Mouse (Mus musculus): ENCODE measurements at regions not wholly inside any gene's neighbourhood (a gene's known extent, or its start where the extent isn't known, plus 50 kb on each side); places are given as distances from the start of the nearest gene placed in this dataset.

DNA sequence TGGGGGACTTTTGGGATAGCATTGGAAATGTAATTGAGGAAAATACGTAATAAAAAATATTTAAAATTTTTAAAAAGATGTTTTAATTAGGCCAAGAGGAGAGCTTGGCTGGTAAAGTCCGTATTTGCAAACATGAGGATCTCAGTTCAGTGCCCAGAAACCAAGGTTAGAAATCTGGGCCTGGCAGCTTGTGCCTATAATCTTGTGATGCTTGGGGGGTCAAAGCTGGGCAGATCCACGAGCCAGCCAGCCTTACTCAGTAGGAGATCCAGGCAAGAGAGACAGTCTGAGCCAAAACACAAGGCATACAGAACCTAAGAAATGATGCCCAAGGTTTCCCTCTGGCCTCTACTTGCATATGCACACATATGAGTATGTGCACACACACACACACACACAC is 54.1 kb upstream of the Cxadr start:
- no peaks in the 10 kb centered on the region for H3K4me1 ChIP-seq
- H3K27me3 ChIP-seq (replicated peaks) = no peaks in the 10 kb centered on the region
- H3K9ac ChIP-seq = no peak overlapping the region
- H3K4me2 ChIP-seq = no peak overlapping the region
- 72% methylated on average over 3 of the region's 3 CpGs for WGBS
- no peak overlapping the region for H3K27ac ChIP-seq
- ATAC-seq (replicated peaks) = no peak
- no peak overlapping the region for H3K4me3 ChIP-seq
- no peaks in the 10 kb centered on the region for H3K36me3 ChIP-seq (replicated peaks)
- H3K9me3 ChIP-seq = no peaks in the 10 kb centered on the region

DNA sequence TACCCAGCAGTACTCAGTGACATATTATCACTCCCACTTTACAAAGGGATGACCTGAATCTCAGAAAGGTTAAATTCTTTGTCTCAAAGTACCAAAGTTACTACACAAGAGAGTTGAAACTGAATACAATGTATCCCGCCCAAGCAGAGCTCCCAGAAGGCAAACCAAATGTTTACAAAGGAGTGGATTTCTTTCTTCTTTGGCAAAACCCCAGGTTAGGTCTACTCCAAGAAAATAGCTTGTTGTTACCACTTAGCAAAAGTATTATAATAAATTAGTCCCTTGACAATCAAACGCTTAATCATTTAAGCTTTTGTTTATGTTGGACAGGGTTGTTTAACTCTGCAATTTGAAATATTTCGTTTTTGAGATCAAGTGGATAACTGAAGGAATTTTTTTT is 58.6 kb upstream of the Cxadr start:
- WGBS = 83% methylated on average over 3 of the region's 3 CpGs
- no peak for ATAC-seq (replicated peaks)
- no peak overlapping the region for H3K4me3 ChIP-seq
- H3K9me3 ChIP-seq = no peaks in the 10 kb centered on the region
- peaks cover 7% of the 10 kb centered on the region; the same call in 1 of the 2 replicates for H3K4me1 ChIP-seq
- H3K27ac ChIP-seq = no peak overlapping the region
- no peaks in the 10 kb centered on the region for H3K27me3 ChIP-seq (replicated peaks)
- H3K36me3 ChIP-seq (replicated peaks) = no peaks in the 10 kb centered on the region
- H3K9ac ChIP-seq = no peak overlapping the region
- no peak overlapping the region for H3K4me2 ChIP-seq

DNA sequence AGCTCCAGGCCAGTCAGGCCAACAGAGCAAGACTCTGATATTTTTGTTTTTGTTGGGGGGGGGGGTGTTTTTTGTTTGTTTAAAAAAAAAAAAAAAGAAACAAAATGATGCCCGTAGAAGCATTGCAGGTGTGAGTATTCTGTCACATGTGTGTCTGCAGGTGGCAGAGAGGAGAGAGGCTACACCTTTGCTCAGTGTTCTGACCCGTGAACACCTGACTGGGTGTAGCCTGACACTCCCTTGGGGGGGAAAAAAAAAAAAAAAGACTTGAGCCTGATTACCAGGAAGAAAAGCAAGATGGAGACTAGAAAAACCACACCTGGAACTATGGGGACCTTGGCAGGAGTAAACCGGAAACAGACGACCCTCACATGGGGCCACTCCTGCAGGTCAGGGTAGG is 61.1 kb upstream of the Cxadr start:
- WGBS = 85% methylated on average over 4 of the region's 4 CpGs
- ATAC-seq (replicated peaks) = no peak
- H3K27ac ChIP-seq = no peak overlapping the region
- peaks cover 15% of the 10 kb centered on the region for H3K4me1 ChIP-seq
- H3K27me3 ChIP-seq (replicated peaks) = no peaks in the 10 kb centered on the region
- H3K4me2 ChIP-seq = no peak overlapping the region
- H3K4me3 ChIP-seq = no peak overlapping the region
- H3K9ac ChIP-seq = no peak overlapping the region
- H3K36me3 ChIP-seq (replicated peaks) = no peaks in the 10 kb centered on the region
- H3K9me3 ChIP-seq = no peaks in the 10 kb centered on the region

DNA sequence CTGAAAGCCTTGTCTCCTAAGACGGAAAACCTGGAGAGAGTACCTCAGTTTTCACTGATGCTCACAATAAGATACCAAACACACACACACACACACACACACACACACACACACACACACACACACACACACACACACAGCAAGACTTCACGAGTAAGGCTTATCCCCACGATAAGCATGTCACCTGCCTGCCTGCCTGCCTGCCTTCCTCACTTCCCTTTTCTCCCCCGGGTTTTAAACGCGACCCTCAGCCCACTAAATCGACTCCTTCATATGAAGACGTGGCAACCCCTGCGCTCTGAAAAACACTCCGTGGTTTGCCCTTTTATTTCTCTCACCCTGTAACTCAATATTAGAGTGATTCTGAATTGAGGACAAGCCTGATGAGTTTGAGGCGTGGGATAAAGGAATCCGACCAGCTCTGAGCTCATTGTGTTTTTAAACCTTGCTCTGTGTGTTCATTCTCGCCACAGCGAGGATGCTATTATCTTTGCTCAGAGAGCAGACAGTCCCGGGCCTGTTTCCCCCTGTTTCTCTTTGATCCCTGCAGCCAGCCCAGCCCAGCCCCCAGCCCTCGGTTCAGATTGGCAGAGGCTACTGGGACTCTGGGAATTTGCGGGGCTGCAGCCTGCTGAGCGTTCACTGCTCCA is 63.1 kb upstream of the Cxadr start:
- H3K36me3 ChIP-seq (replicated peaks) = no peaks in the 10 kb centered on the region
- peak overlapping the region; percentile 46 for H3K9ac ChIP-seq
- ATAC-seq (replicated peaks) = peak; percentile 87
- H3K27ac ChIP-seq = peak overlapping the region; percentile 93
- H3K4me3 ChIP-seq = peak overlapping the region; percentile 42
- under 1% methylated on average over 18 of the region's 18 CpGs for whole genome bisulfite sequencing
- H3K4me1 ChIP-seq = peaks cover 15% of the 10 kb centered on the region
- H3K9me3 ChIP-seq = no peaks in the 10 kb centered on the region
- H3K27me3 ChIP-seq (replicated peaks) = no peaks in the 10 kb centered on the region
- H3K4me2 ChIP-seq = peak overlapping the region; percentile 72

DNA sequence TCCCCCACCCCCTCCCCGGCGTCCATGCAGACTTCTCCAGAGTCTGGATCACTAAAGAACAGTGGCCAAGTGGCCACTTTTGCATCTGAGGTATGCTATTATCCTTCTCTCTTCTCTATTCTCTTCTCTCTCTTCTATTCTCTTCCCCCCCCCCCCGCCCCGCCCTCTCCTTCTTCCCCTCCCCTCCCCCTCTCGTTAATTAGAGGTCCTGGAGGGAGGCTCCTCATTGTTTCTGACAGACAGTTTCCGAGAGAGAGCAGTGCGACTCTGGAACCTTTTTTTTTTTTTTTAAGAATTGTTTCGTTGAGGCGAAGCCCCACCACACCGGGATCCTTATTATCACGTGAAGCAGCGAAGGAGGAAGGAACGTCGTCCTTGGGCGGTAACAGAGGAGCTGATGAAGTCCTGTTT is 63.6 kb upstream of the Cxadr start:
- ATAC-seq (replicated peaks) = peak; percentile 75
- Histone ChIP-seq H3K4me2 (peak overlapping the region; percentile 72), H3K9me3 (no peaks in the 10 kb centered on the region), H3K27ac (peak overlapping the region; percentile 93), H3K36me3 (replicated peaks) (no peaks in the 10 kb centered on the region), H3K4me3 (peak overlapping the region; percentile 42), H3K27me3 (replicated peaks) (no peaks in the 10 kb centered on the region), H3K9ac (peak overlapping the region; percentile 46), H3K4me1 (peaks cover 15% of the 10 kb centered on the region)
- 0% methylated on average over 12 of the region's 15 CpGs for WGBS

DNA sequence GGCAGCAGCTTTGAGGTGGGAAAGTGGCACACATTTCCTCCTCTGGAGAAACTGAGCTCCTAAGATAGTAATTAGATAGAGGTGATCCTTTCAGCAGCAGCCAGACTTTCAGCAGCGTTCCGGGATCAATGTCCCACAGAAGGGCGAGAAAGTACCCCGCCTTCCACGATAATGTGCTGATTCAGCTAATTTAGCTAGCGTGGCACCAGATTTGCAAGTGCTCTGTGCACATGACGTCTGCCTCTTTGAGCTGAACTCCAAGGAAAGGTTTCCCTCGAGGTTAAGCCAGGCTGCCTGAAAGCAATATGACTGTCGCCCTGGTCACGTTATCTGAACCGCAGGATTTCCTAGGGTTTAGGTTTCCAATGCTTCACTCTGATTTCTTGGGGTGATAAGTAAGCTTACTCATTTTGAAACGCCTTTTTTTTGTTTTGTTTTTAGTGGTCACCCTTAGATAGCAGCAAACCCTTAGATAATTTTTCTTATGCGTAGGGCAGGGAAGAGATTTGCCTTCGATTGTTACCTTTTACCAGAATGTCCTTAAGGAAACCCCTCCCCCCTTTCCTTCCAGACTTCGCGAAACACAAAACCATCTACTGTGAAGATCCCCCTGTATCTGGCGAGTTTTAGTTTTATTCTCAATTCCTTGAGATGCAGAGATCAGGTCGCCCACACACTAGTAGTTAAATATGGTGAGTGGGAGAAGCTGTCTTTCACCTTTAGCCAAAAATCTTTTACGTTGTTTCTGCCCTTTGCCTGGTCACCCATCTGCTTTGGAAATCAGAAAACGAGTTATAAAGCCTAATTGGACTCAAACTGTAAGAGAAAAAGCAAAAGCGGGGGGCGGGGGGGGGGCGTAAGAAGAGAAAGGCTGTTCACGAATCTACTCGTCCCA is 64.3 kb upstream of the Cxadr start:
- Histone ChIP-seq H3K9ac (peak overlapping the region; percentile 46), H3K4me2 (peak overlapping the region; percentile 72), H3K36me3 (replicated peaks) (no peaks in the 10 kb centered on the region), H3K27me3 (replicated peaks) (no peaks in the 10 kb centered on the region), H3K27ac (peak overlapping the region; percentile 93), H3K4me1 (peaks cover 15% of the 10 kb centered on the region), H3K4me3 (peak overlapping the region; percentile 42), H3K9me3 (no peaks in the 10 kb centered on the region)
- peak; percentile 37 for ATAC-seq (replicated peaks)
- 2% methylated on average over 25 of the region's 25 CpGs for WGBS

DNA sequence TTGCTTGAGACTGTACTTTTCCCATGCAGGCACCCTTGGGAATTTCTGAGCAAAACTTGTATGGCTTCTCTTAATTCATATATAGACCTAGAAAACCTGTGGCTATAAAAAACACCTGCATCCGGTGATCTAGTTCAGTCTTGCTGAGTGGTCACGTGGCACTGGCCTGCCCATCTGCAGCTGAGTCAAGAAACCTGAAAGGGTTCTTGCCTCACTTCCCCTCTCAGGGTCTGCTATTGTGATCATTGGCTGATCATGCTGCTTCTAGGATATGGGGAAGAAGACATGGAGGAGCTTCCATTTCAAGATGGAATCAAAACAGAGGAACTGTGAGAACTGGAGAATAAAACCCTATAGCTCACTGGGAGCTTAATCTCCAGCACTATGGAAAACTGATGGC is 69.1 kb upstream of the Cxadr start:
- WGBS = 92% methylated on average over 2 of the region's 2 CpGs
- peaks cover 3% of the 10 kb centered on the region; the same call in 1 of the 2 replicates for H3K9me3 ChIP-seq
- H3K4me1 ChIP-seq = peaks cover 8% of the 10 kb centered on the region
- H3K4me3 ChIP-seq = no peak overlapping the region
- H3K27ac ChIP-seq = no peak overlapping the region
- H3K4me2 ChIP-seq = no peak overlapping the region
- no peak for ATAC-seq (replicated peaks)
- no peaks in the 10 kb centered on the region for H3K36me3 ChIP-seq (replicated peaks)
- H3K27me3 ChIP-seq (replicated peaks) = no peaks in the 10 kb centered on the region
- H3K9ac ChIP-seq = no peak overlapping the region

DNA sequence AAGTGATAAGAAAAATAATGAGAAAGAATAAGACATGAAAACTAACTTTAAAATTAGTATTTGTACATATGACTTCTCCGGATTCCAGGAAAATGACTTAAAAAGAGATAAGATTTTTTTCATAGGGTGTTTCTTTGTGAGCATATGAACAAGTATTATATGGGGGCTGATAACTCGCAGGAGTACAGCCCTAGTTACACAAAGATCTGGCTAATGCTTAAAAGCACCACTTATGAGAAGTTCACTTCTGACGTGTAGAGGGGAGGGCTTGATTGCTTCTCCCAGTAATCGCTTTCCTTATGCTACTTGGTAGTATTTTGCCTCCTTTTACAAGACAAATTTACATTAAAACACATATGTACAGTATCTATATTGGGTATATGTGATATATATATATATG is 72.3 kb upstream of the Cxadr start:
- no peak overlapping the region for H3K27ac ChIP-seq
- no peaks in the 10 kb centered on the region for H3K4me1 ChIP-seq
- H3K4me2 ChIP-seq = no peak overlapping the region
- WGBS = 92% methylated on average over 4 of the region's 4 CpGs
- H3K36me3 ChIP-seq (replicated peaks) = no peaks in the 10 kb centered on the region
- H3K27me3 ChIP-seq (replicated peaks) = no peaks in the 10 kb centered on the region
- no peak for ATAC-seq (replicated peaks)
- no peak overlapping the region for H3K4me3 ChIP-seq
- H3K9me3 ChIP-seq = peaks cover 3% of the 10 kb centered on the region; the same call in 1 of the 2 replicates
- H3K9ac ChIP-seq = no peak overlapping the region

DNA sequence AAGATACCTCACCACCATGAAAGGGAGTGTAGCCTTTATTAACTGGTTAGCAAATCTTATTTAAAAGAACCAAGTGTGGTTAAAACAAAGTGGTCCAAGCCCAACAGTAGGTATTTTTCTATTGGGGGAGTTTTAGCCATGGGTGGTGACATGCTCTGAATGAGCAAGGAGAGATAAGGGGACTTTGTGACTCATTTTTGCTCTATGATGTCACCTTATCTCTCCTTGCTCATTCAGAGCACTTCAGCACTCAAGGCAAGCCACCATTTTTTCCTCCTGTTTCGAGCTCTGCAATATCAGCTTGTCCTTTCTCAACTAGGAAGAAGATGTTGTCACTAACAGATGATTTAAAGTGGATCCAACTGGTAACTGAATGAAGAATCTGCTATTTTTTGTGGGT is 78.9 kb upstream of the Cxadr start:
- Histone ChIP-seq H3K4me1 (peaks cover 11% of the 10 kb centered on the region; the same call in 1 of the 2 replicates), H3K4me3 (no peak overlapping the region), H3K9me3 (no peaks in the 10 kb centered on the region), H3K27me3 (replicated peaks) (no peaks in the 10 kb centered on the region), H3K36me3 (replicated peaks) (no peaks in the 10 kb centered on the region), H3K9ac (no peak overlapping the region), H3K4me2 (no peak overlapping the region), H3K27ac (no peak overlapping the region)
- 79% methylated on average over 1 of the region's 1 CpGs for WGBS
- ATAC-seq (replicated peaks) = no peak

DNA sequence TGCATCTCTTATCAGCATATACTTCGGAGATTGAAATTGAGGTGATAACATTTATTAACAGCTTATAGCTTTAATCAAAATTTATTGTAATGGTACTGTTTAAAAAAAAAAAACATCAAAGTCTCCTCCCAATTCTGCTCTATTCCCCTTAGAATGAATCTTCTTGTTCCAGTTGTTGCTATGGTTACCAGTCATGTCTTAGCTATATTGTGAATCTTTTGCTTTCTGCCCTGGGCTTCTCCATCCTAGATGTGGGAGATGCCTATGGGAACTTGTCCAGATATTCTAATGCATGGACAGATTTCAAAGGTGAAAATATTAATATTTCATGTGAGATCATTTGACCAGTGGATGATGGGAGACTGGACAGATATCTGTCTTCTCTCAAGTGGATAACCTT is 79.5 kb upstream of the Cxadr start:
- no peak overlapping the region for H3K9ac ChIP-seq
- H3K4me3 ChIP-seq = no peak overlapping the region
- peaks cover 11% of the 10 kb centered on the region; the same call in 1 of the 2 replicates for H3K4me1 ChIP-seq
- WGBS = 69% methylated on average over 1 of the region's 1 CpGs
- ATAC-seq (replicated peaks) = peak; percentile 67; the same call in 1 of the 2 replicates
- no peaks in the 10 kb centered on the region for H3K36me3 ChIP-seq (replicated peaks)
- no peaks in the 10 kb centered on the region for H3K9me3 ChIP-seq
- no peak overlapping the region for H3K27ac ChIP-seq
- H3K27me3 ChIP-seq (replicated peaks) = no peaks in the 10 kb centered on the region
- no peak overlapping the region for H3K4me2 ChIP-seq

DNA sequence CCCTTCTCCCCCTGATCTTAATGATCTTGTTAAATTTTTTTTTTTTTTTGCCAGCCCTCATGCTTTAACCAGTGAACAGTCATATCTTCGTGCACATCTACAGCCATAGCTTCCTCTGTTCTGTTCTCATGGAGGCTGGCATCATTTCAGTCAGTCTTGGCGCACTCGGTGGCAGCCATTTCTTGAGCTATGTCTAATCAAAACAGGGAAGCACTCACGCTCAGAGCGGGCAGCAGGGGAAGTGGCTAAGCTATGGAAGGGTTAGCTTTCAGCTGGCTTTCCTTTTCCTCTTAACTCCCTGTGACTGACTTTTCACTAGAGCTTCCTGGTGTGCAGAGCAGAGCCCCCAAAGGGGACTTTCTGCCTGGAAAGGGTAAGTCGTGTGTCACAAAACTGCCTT is 83.7 kb upstream of the Cxadr start:
- H3K4me1 ChIP-seq = peaks cover 14% of the 10 kb centered on the region; the same call in 1 of the 2 replicates
- H3K9me3 ChIP-seq = no peaks in the 10 kb centered on the region
- no peaks in the 10 kb centered on the region for H3K36me3 ChIP-seq (replicated peaks)
- H3K27ac ChIP-seq = 0 out of 2 replicates have a peak overlapping the region, but pooled peaks have one; percentile 16
- H3K27me3 ChIP-seq (replicated peaks) = no peaks in the 10 kb centered on the region
- H3K4me2 ChIP-seq = no peak overlapping the region
- no peak overlapping the region for H3K9ac ChIP-seq
- no peak overlapping the region for H3K4me3 ChIP-seq
- no peak for ATAC-seq (replicated peaks)
- 39% methylated on average over 6 of the region's 6 CpGs for WGBS

DNA sequence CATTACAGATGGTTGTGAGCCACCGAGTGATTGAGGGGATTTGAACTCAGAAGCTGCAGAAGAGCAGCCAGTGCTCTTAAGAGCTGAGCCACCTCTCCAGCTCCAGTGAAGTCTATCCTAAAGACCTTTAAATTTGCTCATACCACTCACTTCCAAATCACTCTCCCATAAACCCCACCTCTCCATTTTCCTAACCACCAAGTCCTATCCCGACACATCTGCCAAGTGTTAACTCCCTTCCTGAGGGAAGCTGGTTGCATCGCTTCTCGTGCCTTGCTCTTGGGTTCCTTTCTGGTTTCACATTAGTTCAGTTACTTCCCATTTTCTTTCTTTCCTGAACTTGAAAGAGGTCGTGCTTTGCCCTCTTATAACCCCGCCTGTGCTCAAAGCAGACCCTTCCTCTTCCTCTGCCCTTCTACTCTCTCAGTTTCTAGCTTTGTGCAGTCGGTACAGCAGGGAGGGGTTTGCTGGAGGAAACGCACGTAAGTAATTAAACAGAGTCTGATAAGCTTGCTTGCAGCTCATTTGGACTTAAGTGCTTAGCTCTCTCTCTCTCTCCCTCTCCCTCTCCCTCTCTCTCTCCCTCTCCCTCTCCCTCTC is 84.4 kb upstream of the Cxadr start:
- H3K27me3 ChIP-seq (replicated peaks) = no peaks in the 10 kb centered on the region
- H3K9ac ChIP-seq = no peak overlapping the region
- H3K4me1 ChIP-seq = peaks cover 10% of the 10 kb centered on the region; the same call in 1 of the 2 replicates
- no peak overlapping the region for H3K4me3 ChIP-seq
- 47% methylated on average over 9 of the region's 9 CpGs for WGBS
- no peak overlapping the region for H3K27ac ChIP-seq
- no peak for ATAC-seq (replicated peaks)
- no peaks in the 10 kb centered on the region for H3K36me3 ChIP-seq (replicated peaks)
- H3K9me3 ChIP-seq = no peaks in the 10 kb centered on the region
- no peak overlapping the region for H3K4me2 ChIP-seq
